Mouse (Mus musculus) liver, embryonic 15.5 days (tissue): ENCODE measurements around the gene Cpne5. TPM values are rescaled to one million over a fixed set of nuclear protein-coding genes. Genes with fewer than 3 reads are reported as not detected.

Experiments used
- polyA plus RNA-seq: library from polyadenylated mRNA; unstranded; fragments of >200 nt; fragmentation: Nextera tagmentation; extraction: Ambion mirVana; gene quantifications from 2 replicates; pipeline ENCODE4 v1.2.1, GENCODE M21; 2015

Cpne5 gene
- polyA plus RNA-seq, 1 experiment from 2014 or later, result 0.12 TPM

Other genes starting within 250 kb of the Cpne5 start
- 41.7 and 46.7 TPM in 2 replicates for gene Stk38, start 230.2 kb downstream of the Cpne5 start, polyA plus RNA-seq
- gene Srsf3, start 205.5 kb downstream of the Cpne5 start, polyA plus RNA-seq, result 204 and 215 TPM in 2 replicates
- gene Cdkn1a, start 147.2 kb downstream of the Cpne5 start, polyA plus RNA-seq, result 15.4 and 15.5 TPM in 2 replicates
- gene Rab44, start 124.0 kb downstream of the Cpne5 start, polyA plus RNA-seq, result 7.8 and 10.0 TPM in 2 replicates
- 86.2 and 92.9 TPM in 2 replicates for gene Ppil1, start 26.0 kb upstream of the Cpne5 start, polyA plus RNA-seq
- gene BC004004, start 30.6 kb upstream of the Cpne5 start, polyA plus RNA-seq, result 62.7 and 69.9 TPM in 2 replicates
- 1.9 and 2.4 TPM in 2 replicates for gene Pi16, start 79.5 kb upstream of the Cpne5 start, polyA plus RNA-seq
- 59.4 and 74.4 TPM in 2 replicates for gene Mtch1, start 109.8 kb upstream of the Cpne5 start, polyA plus RNA-seq
- gene Fgd2, start 122.7 kb upstream of the Cpne5 start, polyA plus RNA-seq, result 6.5 and 8.4 TPM in 2 replicates